Mouse (Mus musculus): ENCODE results near the gene Nuak1. TPM values are rescaled to one million over a fixed set of nuclear protein-coding genes. Genes with fewer than 3 reads are reported as not detected.
"Not testable (repeated sequence)": the region's sequence is repeated elsewhere in the genome, so short reads cannot be mapped to it uniquely, and the experiment has no call there.

Gene Nuak1
- 10 to 100 TPM; 62.7 to 66.4 TPM for total RNA-seq (2021)
- long read RNA-seq, full-length matches to known transcripts: 5 of 37 reads
- long read RNA-seq, partial matches to known transcripts: 0 of 37 reads
- long read RNA-seq, other reads (novel, unspliced or antisense): 32 of 37 reads

DNA sequence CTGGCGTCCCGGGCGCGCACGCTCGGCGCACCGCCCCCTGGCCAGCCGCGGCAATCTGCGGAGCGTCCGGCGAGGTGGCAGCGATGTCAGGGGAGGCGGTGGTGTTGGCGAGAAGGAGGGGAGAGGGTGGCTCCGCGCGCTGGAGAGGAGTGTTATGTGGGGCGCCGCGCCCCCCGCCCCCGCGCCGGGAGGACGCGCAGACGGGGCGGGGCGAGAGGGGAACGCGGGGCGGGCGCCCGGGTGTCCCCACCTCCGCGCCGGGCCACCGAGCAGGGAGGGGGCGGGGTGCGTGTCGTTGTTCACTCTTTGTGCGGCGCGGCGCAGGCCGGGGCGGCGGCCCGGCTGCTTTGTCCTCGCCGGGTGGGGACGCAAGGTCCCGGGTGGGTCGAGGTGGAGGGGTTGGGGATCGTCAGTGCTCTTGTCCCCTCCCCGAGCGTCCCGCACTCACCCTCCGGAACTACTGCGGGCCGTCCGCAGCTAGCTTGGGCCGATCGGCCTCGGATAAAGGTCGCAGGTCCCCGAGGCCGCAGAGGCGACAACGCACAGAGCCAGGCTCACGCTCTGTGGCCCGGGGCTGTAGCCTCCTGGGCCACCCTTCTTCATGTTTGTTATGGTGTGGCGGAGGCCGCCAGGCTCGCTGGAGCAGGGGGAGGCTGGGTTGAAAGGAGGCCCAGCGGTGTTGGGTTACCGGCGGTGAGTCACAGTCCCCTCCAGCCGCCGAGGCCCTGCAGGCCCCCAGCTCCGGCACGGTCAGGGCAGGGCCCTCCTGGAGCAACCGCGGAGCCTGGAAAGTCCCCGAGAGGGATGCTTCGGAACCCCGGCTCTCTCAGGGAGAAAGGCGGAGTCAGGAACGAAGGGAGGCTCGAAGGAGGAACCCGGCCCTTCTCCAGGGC is at the start of gene Nuak1:
TSS of gene Nuak1 (minus strand) at position 57 of the 893 bp plus-strand sequence.
- DNase-seq (ENCODE audit: low spot score in 2 of 2): peak; percentile 86 to 93

DNA sequence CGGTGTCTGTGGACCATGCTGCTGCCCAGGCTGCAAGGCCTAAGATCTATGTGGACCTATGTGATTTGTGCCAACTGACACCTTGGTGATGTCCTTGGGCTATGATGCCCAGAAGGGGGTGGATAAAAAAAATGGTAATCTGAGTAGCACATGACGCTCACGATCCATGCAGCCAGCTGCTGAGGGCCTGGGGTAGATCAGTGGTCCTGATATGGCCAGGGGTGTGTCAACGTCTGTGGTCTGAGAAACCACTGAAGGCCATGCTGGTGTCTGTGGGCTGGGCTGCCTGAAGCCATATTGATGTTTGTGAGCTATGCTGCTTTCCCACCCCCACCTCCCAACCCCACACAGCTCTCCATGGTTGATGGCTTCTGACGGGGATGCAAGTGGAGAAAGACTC is 49.7 kb upstream of the Nuak1 start:
- no peak for DNase-seq (ENCODE audit: low spot score in 2 of 2)

DNA sequence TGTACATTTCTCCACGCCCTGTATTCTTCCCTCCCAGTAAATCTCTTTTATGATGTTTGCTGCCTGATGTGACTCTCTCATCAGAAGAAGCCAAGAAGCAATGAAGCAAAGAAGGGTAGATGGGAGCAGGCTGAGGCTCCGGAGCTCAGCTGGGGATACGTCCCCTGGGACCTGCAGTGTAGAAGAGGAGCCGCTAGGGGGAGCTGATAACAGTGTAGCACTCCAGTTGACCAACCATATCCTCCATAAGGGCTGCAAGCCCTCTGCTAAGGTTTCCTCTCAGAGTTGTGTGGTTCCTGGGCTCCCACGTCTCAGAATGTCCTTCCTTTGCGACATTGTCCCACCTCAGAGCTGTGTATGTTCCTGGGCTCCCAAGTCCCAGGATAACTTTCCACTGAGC is 47.9 kb upstream of the Nuak1 start:
- DNase-seq (ENCODE audit: low spot score in 2 of 2): peak in 1 of 2 experiments; percentile 46

DNA sequence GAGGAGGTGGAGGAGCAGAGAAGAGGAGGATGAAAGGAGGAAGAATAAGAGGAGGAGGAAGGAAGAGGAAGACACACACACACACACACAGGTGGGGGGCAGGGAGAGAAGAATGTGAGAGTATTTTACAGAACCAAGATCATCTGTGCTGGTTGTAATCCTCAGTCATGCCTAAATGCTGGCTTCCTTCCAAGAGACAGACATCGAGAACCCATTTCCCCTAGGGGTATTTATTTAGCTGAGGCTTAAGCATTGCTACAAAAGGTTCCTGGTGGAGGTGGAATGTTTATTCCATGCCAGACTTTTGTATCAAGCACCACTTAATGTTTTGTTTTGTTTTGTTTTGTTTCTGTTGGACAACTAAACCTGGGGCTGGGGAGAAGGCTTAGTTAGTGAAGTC is 44.3 kb upstream of the Nuak1 start:
- DNase-seq (ENCODE audit: low spot score in 2 of 2): no peak

DNA sequence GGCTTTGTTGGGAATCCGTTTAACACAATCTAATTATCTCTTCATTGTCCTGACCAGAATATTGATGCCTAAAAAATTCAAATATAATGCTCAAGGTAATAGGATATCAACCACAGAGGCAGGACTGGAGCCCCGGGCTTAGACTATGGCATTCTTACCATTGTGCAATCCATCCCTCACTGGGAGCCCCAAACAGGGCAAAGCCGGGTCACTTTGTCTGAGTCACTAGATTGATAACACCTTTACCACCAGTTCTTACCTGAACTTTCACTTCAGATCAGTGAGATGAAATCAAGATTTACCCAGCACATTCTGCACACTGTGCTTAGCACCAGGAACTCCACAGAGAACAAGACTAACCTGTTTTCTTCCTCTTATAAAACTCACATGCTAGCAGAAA is 43.2 kb upstream of the Nuak1 start:
- DNase-seq (ENCODE audit: low spot score in 2 of 2): no peak

DNA sequence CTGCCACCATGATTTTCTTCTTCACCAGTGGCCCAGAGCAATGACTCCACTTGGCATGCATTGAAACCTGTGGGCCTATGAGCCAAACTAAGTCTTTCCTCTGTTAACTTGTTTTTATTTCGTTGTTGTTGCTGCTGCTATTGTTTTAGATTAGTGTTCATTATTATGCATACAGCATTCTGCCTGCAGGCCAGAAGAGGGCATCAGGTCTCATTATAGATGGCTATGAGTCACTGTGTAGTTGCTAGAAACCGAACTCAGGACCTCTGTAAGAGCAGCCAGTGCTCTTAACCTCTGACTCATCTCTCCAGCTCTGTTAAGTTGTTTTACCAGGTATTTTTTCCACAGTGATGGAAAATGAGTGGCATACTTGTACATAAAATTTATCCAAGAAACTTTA is 42.7 kb upstream of the Nuak1 start:
- DNase-seq (ENCODE audit: low spot score in 2 of 2): no peak

DNA sequence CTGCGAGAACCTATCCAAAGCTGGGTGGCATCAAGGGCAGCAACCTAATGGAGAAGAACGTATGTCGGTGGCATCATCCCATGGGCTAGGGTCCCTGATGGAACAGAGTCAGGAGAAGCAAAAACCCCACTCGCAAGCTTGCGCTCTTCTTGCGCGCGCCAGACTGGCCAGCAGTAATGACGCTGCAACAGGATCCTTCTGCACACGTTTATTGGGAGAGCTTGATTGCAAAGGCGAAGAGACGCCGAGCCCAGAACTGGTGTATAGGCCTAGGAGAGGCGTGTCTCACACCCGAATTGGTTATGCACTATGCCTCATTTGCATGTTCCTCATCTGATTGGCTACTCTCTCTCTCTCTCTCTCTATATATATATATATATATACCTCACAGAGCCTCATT is 42.0 kb upstream of the Nuak1 start:
- DNase-seq (ENCODE audit: low spot score in 2 of 2): not testable (repeated sequence)

DNA sequence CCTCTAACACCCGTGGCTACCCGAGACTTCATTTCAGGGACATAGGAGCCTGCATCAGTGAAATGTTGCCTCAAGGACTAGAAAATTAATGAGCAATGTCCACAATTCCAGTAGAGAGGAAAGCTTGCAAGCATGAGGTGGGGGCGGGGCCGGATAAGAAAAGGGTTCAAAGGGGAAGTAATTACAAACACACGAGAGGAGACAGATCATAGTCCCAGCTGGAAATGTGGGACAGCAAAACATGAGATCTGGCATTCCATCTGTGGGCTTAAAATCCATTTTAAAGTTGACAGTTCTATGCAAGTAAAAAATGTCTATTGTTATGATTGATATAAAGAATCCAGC is 40.9 kb upstream of the Nuak1 start:
- peak in 1 of 2 experiments; percentile 30 for DNase-seq (ENCODE audit: low spot score in 2 of 2)

DNA sequence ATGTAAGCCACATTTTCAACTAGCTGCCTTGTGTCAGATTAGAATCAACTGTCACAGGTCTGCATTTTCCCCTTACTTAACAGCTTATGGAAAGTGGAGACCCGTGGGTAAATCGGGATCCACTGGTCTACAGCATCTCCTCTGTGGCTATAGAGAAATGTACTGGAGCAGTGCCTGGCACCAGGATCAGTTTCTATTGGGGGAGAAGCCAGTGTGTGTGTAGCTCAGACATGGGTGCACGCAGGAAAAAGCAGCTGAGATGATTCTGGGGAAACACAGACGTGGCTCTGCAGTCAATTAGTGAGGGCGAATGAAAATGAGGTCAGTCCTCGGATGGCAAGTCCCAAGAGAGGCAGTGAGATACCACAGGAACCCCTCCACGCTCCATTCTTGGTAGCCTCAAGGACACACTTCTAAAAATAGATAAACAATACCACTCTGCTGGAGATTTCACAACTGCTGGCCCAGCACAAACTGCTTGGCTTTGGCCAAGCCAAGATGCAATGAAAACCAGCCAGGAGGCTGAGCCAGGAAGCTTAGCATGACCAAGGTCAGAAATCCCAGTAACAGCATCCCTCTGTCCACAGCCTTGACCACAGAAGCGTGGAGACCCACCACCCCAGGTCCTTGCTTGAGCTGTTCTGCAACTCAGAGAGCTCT is 40.4 kb upstream of the Nuak1 start:
- no peak for DNase-seq (ENCODE audit: low spot score in 2 of 2)

DNA sequence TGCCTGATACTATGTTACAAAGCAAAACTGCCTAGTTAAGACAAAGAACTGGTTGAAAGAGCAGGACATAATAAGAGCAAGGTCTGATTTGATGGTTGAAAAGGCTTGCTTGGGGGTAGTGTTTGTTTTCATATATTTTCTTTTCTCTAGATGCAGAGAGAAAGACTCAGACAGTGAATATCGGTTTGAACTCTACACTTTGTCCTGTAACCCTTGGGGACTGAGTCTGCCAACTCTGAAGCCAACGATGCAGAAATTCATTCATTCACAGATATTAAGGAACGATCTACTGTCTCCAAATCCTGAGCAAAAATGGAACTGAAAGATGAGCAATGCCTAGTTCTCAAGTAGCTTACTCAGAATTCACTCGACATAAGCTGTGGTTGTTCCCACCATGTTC is 39.7 kb upstream of the Nuak1 start:
- no peak for DNase-seq (ENCODE audit: low spot score in 2 of 2)

DNA sequence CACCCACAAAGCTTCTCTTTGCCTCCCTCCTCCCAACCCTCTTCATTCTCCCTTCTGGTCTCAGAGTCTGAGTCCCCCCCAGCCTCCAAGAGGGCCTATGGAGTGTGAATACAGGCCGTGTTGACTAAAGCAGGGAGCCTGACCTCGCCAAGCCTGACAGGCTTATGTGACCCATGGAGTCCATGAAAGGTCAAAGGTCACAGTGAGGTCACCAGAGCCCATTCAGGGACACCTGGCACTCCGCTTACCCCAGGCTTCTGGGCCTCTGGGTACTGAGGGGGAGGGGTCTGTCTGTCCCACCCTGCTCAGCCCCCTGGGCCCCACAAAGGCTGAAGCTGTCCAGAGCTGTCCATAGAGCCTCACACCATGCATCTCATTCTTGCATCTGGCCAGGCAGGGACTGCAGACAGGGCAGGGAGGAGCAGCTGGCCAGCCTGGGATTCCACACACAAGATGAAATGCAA is 37.2 kb upstream of the Nuak1 start:
- DNase-seq (ENCODE audit: low spot score in 2 of 2): no peak

DNA sequence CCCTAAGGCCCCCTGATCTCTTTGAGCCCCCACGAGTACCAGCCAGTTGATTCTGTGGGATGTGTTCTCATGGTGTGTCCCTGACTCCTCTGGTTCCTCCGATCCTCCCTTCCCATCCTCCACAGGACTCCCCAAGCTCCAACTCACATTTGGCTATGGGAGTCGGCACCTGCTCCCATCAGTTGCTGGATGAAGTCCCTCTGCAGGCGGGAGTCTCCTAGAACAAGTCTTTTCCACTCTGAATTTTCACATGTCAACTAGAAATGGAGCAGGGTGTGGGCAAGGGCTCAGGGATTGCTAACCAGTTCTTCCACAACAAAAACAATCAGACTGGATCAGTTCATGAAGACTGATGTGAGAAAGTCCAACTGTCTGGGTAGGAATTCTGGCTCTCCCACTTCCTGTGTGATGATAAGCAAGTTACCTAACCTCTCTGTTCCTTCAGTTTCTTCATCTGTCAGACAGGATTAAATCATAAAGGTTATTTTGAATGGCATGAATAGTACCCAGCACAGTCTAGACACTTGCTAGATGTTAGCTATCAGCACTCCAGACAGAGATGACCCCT is 36.7 kb upstream of the Nuak1 start:
- DNase-seq (ENCODE audit: low spot score in 2 of 2): no peak

DNA sequence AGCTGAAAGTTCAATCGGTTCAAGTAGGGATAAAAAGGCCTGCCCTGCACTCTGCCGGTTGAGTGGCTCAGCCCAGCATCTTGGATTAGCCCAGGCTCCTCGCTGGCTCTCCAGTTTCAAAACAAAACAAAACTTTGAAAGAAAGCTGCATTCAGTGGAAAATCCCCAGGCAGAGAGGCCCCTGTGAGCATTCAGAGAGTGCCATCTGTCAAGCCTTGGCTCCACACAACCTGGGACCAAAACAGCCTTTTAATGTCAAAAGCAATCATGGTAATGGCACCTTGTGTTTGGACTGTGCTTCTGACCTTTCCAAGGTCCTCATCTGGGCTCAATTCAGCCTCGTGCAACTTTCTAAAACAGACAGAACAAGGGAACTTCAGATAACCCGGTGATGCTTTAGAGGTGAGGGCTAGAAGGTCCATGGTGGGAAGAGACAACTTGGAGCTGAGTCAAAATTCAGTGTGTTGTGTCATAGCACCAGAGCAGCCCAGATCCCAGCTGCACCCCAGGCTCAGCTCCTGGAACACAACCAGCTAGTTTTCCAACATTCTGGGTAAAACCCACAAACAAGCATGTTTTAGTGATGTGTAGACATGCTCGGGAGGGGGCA is 27.3 kb upstream of the Nuak1 start:
- DNase-seq (ENCODE audit: low spot score in 2 of 2): peak; percentile 34 to 72

DNA sequence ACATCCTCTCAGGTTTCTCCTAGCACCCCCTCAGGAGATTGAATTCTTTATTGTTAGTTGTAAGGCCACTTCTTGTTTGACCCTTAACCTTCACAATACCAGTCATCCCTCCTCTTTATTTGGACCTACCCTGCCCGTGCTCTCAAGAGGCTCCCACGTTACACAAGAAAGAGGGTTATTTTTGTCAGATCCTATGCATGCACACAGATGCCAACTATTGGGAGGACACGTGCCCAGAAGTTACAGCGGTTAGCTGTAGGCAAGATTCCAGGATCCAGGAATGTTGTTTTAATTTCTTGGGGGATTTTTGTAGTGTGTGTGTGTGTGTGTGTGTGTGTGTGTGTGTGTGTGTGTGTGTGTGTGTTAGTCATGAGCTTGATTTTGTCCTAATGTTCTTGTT is 25.1 kb upstream of the Nuak1 start:
- DNase-seq (ENCODE audit: low spot score in 2 of 2): no peak

DNA sequence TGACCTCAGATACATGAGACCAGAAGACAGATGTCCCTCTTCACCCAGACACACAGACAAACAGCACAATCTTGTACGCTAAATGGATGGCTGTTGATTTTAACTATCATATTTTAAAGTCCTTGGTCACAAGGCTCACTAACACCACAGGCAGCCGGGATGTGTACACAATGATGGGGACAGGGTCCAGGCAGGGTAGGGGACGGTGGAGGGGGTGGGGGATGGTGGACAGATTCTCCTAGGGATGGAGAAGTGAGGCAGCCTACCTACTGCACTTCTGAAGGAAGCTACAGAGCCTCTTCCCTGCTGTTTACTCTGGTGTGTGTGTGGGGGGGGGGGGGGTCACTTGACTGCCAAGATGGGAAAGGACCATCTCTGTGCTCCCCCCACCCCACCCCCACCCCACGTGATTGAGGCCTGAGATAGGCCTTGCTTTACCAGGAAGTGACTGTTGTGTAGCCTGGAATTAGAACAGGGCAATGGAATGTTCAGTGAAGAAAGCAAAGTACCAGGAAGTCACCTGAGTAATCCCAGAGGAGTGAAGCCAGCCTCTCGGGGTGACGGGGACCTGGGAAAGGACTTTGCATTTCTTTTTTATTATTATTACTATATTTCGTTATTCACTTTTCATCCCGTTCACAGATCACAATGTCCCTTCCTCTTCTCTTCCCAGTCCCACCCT is 20.2 kb upstream of the Nuak1 start:
- no peak for DNase-seq (ENCODE audit: low spot score in 2 of 2)

DNA sequence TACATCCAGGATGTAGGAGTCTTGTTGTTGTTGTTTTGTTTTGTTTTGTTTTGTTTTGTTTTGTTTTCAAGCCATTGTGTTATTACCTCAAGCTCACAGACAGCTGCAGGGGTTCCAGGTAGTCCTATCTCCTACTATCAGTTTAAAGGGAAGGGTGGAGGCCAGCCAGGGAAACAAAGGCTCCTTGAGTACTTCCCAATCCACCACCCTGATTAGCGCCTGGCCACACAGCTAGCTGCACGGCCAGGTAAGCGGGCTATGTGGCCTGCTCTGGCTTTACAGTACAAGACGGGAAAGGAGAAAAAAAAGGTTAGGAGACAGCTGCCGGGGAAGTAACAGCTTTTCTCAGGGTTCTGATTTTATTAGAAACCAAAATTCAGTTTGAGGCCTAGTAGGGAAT is 17.7 kb upstream of the Nuak1 start:
- no peak for DNase-seq (ENCODE audit: low spot score in 2 of 2)

DNA sequence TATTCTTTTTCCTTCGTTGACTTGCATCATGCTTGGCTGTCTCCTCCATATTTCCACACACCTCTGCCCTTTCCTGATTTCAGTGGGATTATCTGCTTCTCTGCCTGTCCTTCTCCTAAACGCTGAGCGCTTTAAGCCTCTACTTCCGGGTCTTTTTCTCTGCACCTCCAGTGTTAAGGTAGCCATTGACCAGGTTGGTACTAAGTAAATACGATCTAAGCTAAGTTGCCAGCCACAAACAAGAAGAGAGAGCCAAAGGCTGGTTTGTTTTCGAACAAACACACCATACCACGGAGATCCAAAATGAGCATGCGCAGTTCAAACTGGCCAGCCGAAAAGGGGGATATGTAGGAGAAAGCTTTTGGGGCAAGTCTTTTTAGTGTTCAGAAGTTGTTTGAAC is 17.1 kb upstream of the Nuak1 start:
- DNase-seq (ENCODE audit: low spot score in 2 of 2): no peak

DNA sequence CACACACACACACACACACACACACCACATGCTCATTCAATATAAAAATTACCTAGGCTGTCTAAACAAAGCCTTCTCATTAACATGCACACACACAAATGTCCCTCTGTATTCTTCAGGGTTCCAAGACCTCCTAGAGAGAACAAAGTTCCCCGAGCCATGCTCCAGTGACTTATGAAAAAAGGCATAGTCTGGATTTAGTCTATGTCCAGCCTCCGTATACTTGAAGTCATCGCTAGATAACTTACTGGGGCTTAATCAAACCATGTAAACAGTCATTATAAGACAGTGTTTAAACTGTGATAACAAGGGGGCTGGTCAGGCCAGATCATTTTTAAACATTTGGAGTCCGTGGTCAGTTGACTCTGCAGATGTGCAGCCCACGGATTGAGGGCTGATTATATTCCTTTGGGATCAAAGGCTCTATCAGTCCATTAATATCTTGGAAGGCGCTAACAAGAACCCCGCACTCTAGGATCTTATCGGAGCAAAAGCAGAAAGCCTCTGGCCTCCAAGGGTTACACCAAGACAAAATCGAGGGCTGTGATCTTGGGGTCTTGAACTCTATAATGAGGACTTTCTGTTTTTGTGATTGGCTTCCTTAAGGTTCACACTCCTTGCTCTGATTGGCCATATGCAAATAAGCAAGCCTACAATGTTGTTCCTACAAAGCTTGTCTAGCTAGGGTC is 16.4 kb upstream of the Nuak1 start:
- DNase-seq (ENCODE audit: low spot score in 2 of 2): no peak

DNA sequence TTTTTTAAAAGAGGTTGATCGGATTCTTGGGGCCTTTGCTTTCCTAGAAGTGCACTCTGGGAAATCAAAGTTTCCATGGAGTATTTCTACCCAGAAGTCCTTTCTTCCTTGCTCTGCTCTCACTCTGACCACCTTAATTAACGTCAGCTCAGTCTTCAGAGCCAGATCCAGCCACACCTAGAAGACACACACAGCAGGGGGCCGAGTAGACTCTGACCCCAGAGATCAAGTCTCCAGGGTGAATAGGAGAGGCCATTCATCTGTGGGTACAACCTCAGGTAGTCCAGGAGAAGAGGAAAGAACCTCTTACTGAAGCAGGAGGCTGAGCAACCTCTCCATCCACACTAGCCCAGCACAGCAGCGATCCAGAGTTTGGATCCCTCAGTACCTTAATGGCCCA is 11.5 kb upstream of the Nuak1 start:
- DNase-seq (ENCODE audit: low spot score in 2 of 2): no peak

DNA sequence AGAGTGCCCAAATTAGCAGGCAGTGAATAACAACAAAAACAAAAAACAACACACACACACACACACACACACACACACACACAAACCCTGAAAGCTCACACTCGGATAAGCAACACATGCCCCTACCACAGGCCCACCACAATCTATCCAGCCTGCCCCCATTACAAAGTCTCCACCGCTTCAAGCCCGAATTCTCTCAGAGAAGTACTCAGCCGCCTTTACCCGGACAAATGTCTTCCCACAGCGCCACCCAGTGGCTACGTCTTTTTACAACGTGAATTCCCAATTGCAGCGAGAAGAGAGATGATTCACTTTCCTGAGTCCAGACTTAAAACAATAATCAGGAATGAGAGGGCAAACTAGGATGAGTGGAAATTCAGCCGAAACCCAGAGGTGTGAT is 10.3 kb upstream of the Nuak1 start:
- DNase-seq (ENCODE audit: low spot score in 2 of 2): peak; percentile 70 to 92

DNA sequence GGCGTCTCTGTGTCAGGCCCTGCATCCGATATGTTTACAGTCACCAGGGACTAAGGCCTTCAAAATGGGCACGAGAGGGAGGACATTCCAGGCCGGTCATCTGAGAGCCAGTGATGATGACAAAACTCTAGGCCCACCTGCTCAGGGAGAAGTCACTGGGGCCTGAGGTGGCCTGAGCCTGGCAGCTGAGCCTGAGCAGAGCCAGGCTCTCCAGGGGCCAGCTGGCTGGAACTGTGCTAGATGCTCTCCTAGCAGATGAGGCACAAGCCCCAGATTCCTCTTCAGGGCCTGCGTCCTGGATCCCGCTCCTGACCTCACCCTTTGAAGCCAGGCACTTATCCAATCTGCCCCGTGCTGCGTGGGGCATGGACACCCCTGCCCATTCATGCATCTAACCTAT is 9.3 kb upstream of the Nuak1 start:
- no peak for DNase-seq (ENCODE audit: low spot score in 2 of 2)

All from layer of hippocampus, adult 18-20 months (tissue).